Mouse (Mus musculus): Measurements from ENCODE around the gene Mtap.

The Mtap gene

DNA sequence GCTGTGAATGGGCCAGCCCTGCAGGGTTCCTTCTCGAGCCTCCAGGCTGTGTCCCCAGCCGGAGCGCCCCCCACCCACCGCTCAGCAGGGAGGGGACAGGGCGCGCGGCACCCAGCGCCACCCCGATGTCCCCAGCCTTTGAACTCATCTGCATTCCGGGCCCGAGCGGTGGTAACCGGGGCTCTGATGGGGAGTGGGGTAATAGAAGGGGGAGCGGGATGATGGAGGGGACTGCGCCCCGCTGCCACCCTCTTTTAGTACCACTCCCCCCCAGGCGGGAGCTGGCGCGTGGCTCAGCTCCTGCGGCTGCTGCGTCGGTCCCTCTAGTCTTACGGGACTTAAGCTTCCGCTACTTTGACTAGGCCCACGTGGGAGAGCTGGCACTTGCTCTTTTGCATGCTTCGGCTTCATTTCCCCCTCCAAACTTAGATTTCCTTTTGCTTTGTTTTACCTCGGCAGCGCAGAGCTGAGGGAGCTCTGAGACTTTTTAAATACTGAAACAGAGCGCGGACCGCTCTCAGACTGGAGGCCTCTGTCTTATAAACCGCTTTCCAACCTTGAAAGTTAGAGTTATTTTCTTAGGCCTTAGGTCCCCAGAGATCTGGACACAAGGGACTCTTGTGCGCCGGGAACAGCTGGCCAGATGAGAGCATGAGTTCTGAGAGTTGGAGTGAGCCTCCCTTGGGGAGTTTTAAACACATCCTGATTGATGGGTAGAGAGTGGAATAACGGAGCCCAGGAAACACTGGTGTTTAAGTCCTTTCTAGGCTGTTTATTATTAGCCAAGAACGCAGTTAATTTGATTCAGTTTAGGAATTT is 829 bp downstream of the Mtap start:
- DNase-seq (ENCODE audit: low read depth): peak; percentile 80

- DNase-seq (ENCODE audit: low read depth): no peak
Measured at GRCm38 (mm10) chr4:89138361-89138651, 1.4 kb downstream of the Mtap start.

DNA sequence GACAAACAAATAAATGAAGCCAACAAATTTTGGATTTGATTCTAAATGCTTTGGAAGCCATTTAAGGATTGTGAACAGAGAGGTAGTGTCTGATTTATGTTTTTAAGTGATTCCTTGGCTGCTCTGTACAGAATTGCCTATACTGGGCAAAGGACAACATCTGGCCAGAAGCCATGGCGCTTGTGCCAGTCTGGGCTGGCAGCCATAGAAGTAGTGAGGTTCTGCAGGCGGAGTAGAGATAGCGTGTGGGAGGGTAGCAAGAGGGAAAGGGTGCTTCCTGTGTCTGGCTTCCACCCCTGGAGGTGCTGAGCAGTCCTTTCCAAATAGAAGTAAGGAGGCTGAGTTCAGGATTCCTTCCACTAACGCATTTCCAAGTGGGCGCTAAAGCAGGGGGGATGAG is 3.9 kb downstream of the Mtap start:
- no peak for DNase-seq (ENCODE audit: low read depth)

- DNase-seq (ENCODE audit: low read depth): peak; percentile 86
Measured at GRCm38 (mm10) chr4:89145409-89145808, 8.5 kb downstream of the Mtap start.

- DNase-seq (ENCODE audit: low read depth): peak; percentile 84
Measured at GRCm38 (mm10) chr4:89146291-89146690, 9.4 kb downstream of the Mtap start.

DNA sequence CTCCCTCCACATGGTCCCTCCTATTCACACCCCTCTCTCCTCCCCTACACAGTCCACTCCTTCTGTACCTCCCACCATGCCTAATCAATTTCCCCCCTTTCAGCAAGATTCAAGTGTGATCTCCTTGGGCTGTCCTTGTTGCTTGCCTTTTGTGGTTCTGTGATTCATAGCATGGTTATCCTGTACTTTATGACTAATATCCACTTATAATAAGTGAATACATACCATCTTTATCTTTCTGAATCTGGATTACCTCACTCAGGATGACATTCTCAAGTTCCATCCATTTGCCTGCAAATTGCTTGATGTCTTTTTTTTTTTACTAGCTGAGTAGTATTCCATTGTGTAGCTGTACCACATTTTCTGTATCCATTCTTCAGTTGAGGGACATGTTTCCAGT is 12.3 kb downstream of the Mtap start:
- no peak for DNase-seq (ENCODE audit: low read depth)

DNA sequence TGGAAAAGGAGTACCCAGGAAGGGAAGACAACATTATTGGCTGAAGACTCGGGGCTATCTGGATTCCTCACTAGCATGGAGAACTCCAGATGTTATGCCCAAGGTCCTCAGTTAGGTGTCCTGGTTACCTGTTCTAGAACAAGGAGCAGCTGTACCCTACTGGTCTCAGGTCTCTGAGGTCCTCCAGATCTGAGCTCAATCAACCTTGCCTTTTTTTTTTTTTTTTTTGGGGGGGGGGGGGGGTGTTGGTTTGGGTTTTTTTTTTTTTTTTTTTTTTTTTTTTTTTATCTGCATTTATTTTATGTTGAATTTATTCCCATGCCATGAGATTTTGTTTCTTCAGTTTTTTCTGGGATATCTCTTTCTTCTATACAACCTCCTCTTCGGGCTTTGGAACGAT is 24.5 kb downstream of the Mtap start:
- no peak for DNase-seq (ENCODE audit: low read depth)

- DNase-seq (ENCODE audit: low read depth): peak; percentile 49
Measured at GRCm38 (mm10) chr4:89162496-89162895, 25.6 kb downstream of the Mtap start.

GRCm38 (mm10) chr4:89163613-89164012 is 26.7 kb downstream of the Mtap start:
- peak; percentile 66 for DNase-seq (ENCODE audit: low read depth)

DNA sequence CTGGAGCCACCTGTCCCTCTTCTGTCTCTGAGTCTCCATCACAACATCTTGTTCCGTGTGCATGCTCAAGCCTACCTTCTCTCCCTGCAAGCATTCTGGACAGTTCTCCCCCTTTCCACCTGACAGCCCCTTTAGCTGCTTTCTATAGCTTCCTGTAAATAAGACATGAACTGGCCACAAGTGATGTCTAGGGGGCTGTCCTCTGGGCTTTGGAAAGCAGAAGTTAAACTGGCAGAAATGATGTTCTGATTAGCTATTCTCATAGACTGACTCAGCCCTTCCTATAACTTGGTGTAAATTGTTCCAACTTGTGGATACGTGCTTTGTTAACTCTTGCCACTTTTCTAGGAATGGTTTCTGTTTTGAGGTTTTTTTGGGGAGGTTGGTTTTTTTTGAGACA is 27.8 kb downstream of the Mtap start:
- DNase-seq (ENCODE audit: low read depth): no peak

- DNase-seq (ENCODE audit: low read depth): peak; percentile 42
Measured at GRCm38 (mm10) chr4:89168877-89169276, 32.0 kb downstream of the Mtap start.

DNA sequence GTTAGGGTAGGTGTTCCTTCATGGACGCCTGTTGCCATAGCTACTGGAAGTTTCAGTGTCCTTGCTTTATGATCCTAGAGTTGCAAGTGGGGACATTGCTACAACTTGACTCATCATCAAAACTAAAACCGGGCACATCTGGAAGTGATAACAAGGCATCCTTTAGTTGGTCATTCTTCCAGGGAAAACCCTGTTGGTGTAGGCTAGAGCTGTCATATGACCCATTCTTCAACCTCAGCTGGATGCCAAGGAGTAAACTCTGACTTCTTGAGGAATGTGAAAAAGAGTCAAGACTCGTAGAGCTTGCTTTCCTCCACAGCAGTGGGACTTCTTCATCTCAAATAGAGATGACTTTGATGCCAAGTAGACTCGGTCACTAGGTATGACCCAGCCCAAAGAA is 32.8 kb downstream of the Mtap start:
- no peak for DNase-seq (ENCODE audit: low read depth)

DNA sequence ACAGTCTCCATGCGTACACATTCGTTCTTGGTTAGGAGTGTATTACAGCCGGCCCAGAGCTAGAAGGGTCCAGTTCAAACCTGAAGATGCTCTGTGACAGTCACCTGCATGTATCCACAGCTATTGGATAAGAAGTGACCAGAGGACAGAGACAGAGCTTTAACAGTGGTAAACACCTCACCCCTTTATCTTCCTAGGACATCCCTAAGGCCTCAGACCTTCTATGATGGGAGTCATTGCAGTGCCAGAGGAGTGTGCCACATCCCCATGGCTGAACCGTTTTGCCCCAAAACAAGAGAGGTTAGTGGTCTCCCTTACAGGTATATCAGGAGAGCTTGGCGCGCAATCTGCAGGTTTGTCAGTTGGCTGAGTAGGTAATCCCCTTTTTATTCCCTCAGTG is 34.0 kb downstream of the Mtap start:
- no peak for DNase-seq (ENCODE audit: low read depth)

GRCm38 (mm10) chr4:89172873-89173605 is 36.1 kb downstream of the Mtap start:
- DNase-seq (ENCODE audit: low read depth): no peak

GRCm38 (mm10) chr4:89177514-89178307 is 40.8 kb downstream of the Mtap start:
- DNase-seq (ENCODE audit: low read depth): no peak

- DNase-seq (ENCODE audit: low read depth): no peak
Measured at GRCm38 (mm10) chr4:89180121-89180520, 43.2 kb downstream of the Mtap start.

DNA sequence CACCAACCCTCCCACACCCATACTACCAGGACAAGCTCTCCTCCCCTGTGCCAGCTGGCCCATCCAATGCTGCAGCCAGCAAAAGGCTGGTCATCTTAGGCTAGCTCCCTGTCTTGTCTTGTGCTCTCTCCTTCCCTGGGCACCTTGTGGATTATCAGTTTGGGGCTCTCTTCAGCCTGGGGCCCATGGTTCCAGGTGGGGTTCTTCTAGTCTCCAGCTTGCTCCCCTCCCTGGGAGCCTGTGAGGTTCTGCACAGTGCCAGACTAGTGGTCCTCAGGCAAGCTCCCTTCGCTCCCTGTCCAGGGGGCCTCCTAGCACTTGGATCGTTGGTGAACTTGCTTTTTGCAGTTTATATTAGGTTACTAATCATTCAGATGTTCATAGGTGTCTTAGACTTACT is 44.7 kb downstream of the Mtap start:
- DNase-seq (ENCODE audit: low read depth): no peak

- no peak for DNase-seq (ENCODE audit: low read depth)
Measured at GRCm38 (mm10) chr4:89182486-89182885, 45.6 kb downstream of the Mtap start.

GRCm38 (mm10) chr4:89195481-89195880 is 58.6 kb downstream of the Mtap start:
- no peak for DNase-seq (ENCODE audit: low read depth)

DNA sequence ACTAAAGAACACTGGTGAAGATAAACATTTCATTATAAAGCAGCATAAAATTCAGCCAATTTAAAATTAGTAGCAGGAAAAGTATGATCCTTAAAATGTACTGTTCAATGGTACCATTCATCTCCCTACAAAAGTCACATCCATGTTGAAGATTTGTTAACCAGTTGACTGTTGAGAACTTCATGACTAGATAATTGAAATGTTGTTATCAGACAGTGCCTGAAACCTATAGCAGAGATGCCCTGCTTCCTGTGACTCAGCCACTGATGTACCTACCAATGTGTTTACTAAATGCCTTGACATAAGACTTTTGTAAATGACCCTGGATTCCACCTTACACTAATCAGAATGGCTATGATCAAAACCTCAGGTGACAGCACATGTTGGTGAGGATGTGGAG is 60.2 kb downstream of the Mtap start:
- no peak for DNase-seq (ENCODE audit: low read depth)

GRCm38 (mm10) chr4:89200806-89201205 is 63.9 kb downstream of the Mtap start:
- DNase-seq (ENCODE audit: low read depth): no peak

- DNase-seq (ENCODE audit: low read depth): no peak
Measured at GRCm38 (mm10) chr4:89209310-89209709, 72.4 kb downstream of the Mtap start.

DNA sequence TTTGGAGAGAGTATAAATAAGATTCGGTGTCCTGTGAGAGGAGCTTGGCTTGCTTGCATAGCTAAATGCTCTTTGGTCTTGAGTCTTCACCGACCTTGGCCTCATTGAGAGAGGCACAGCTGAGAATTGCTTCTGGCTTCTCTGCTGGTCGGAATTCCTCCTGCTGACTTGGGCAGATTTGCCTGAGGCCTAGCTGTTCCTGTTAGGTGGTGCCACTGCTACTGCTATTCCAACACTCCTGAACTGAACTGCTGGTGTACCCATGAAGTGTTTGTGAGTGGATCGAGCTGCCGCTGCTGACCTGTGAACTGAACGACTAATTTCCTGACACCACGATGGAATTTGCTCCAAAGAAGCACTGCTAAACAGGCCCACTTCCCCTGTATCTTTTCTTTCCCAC is 73.4 kb downstream of the Mtap start:
- DNase-seq (ENCODE audit: low read depth): no peak
